Mouse (Mus musculus): ENCODE measurements around the gene Rab3il1. TPM values are rescaled to one million over a fixed set of nuclear protein-coding genes. Genes with fewer than 3 reads are reported as not detected.

Rab3il1 gene
- polyA plus RNA-seq, 1 experiment, result 362 TPM

GRCm38 (mm10) chr19:10014824-10015223, 13.4 kb downstream of the Rab3il1 start:
- Histone ChIP-seq H3K4me1 (ENCODE audit: control insufficient read depth, insufficient read depth, low read length) (peaks cover 14% of the 10 kb centered on the region), H3K36me3 (ENCODE audit: control insufficient read depth, insufficient read depth, low read length) (no peaks in the 10 kb centered on the region), H3K27ac (ENCODE audit: control insufficient read depth, insufficient read depth, low read depth, low read length) (no peak overlapping the region), H3K27me3 (ENCODE audit: control insufficient read depth, insufficient read depth, low read length) (no peaks in the 10 kb centered on the region), H3K4me3 (ENCODE audit: control insufficient read depth, low read depth, low read length) (no peak overlapping the region)
- TF ChIP-seq POLR2A (IDR thresholded peaks at IDR 0.05; ENCODE audit: control insufficient read depth, low read depth, low read length) (no peak), CTCF (IDR thresholded peaks at IDR 0.05; ENCODE audit: control insufficient read depth, insufficient read depth, insufficient replicate concordance, low read depth, low read length) (no peak)

GRCm38 (mm10) chr19:10015442-10015841, 14.0 kb downstream of the Rab3il1 start:
- Histone ChIP-seq H3K27ac (ENCODE audit: control insufficient read depth, insufficient read depth, low read depth, low read length) (no peak overlapping the region), H3K4me1 (ENCODE audit: control insufficient read depth, insufficient read depth, low read length) (peaks cover 14% of the 10 kb centered on the region)

GRCm38 (mm10) chr19:10016151-10016550, 14.7 kb downstream of the Rab3il1 start:
- H3K4me3 ChIP-seq (ENCODE audit: control insufficient read depth, low read depth, low read length), result no peak overlapping the region
- peaks cover 14% of the 10 kb centered on the region for H3K4me1 ChIP-seq (ENCODE audit: control insufficient read depth, insufficient read depth, low read length)
- H3K27me3 ChIP-seq (ENCODE audit: control insufficient read depth, insufficient read depth, low read length), result no peaks in the 10 kb centered on the region
- no peak overlapping the region for H3K27ac ChIP-seq (ENCODE audit: control insufficient read depth, insufficient read depth, low read depth, low read length)
- H3K36me3 ChIP-seq (ENCODE audit: control insufficient read depth, insufficient read depth, low read length), result no peaks in the 10 kb centered on the region
- no peak for TF ChIP-seq CTCF (IDR thresholded peaks at IDR 0.05; ENCODE audit: control insufficient read depth, insufficient read depth, insufficient replicate concordance, low read depth, low read length)
- TF ChIP-seq POLR2A (IDR thresholded peaks at IDR 0.05; ENCODE audit: control insufficient read depth, low read depth, low read length), result no peak

More at GRCm38 (mm10) chr19:10015442-10015841, 14.0 kb downstream of the Rab3il1 start:
- TF ChIP-seq CTCF (IDR thresholded peaks at IDR 0.05; ENCODE audit: control insufficient read depth, insufficient read depth, insufficient replicate concordance, low read depth, low read length) (no peak), POLR2A (IDR thresholded peaks at IDR 0.05; ENCODE audit: control insufficient read depth, low read depth, low read length) (no peak)
- Histone ChIP-seq H3K4me3 (ENCODE audit: control insufficient read depth, low read depth, low read length) (no peak overlapping the region), H3K36me3 (ENCODE audit: control insufficient read depth, insufficient read depth, low read length) (no peaks in the 10 kb centered on the region), H3K27me3 (ENCODE audit: control insufficient read depth, insufficient read depth, low read length) (no peaks in the 10 kb centered on the region)

GRCm38 (mm10) chr19:10017637-10018526, 16.4 kb downstream of the Rab3il1 start:
- peaks cover 12% of the 10 kb centered on the region for H3K4me1 ChIP-seq (ENCODE audit: control insufficient read depth, insufficient read depth, low read length)
- no peaks in the 10 kb centered on the region for H3K27me3 ChIP-seq (ENCODE audit: control insufficient read depth, insufficient read depth, low read length)
- TF ChIP-seq CTCF (IDR thresholded peaks at IDR 0.05; ENCODE audit: control insufficient read depth, insufficient read depth, insufficient replicate concordance, low read depth, low read length) (no peak), POLR2A (IDR thresholded peaks at IDR 0.05; ENCODE audit: control insufficient read depth, low read depth, low read length) (peak; percentile 16; the same call in 1 of the 2 replicates)
- H3K27ac ChIP-seq (ENCODE audit: control insufficient read depth, insufficient read depth, low read depth, low read length), result no peak overlapping the region
- H3K36me3 ChIP-seq (ENCODE audit: control insufficient read depth, insufficient read depth, low read length), result no peaks in the 10 kb centered on the region
- peak overlapping the region; percentile 60 for H3K4me3 ChIP-seq (ENCODE audit: control insufficient read depth, low read depth, low read length)

GRCm38 (mm10) chr19:10018527-10018818, 17.0 kb downstream of the Rab3il1 start:
- no peak for TF ChIP-seq POLR2A (IDR thresholded peaks at IDR 0.05; ENCODE audit: control insufficient read depth, low read depth, low read length)
- TF ChIP-seq CTCF (IDR thresholded peaks at IDR 0.05; ENCODE audit: control insufficient read depth, insufficient read depth, insufficient replicate concordance, low read depth, low read length), result no peak
- Histone ChIP-seq H3K27ac (ENCODE audit: control insufficient read depth, insufficient read depth, low read depth, low read length) (no peak overlapping the region), H3K27me3 (ENCODE audit: control insufficient read depth, insufficient read depth, low read length) (no peaks in the 10 kb centered on the region), H3K4me3 (ENCODE audit: control insufficient read depth, low read depth, low read length) (peak overlapping the region; percentile 60), H3K4me1 (ENCODE audit: control insufficient read depth, insufficient read depth, low read length) (peaks cover 10% of the 10 kb centered on the region), H3K36me3 (ENCODE audit: control insufficient read depth, insufficient read depth, low read length) (no peaks in the 10 kb centered on the region)

- peaks cover 12% of the 10 kb centered on the region for H3K4me1 ChIP-seq (ENCODE audit: control insufficient read depth, insufficient read depth, low read length)
- no peak overlapping the region; the same call in 1 of the 2 replicates for H3K4me3 ChIP-seq (ENCODE audit: control insufficient read depth, low read depth, low read length)
- H3K36me3 ChIP-seq (ENCODE audit: control insufficient read depth, insufficient read depth, low read length), result no peaks in the 10 kb centered on the region
- TF ChIP-seq CTCF (IDR thresholded peaks at IDR 0.05; ENCODE audit: control insufficient read depth, insufficient read depth, insufficient replicate concordance, low read depth, low read length), result no peak
- no peak for TF ChIP-seq POLR2A (IDR thresholded peaks at IDR 0.05; ENCODE audit: control insufficient read depth, low read depth, low read length)
- no peak overlapping the region for H3K27ac ChIP-seq (ENCODE audit: control insufficient read depth, insufficient read depth, low read depth, low read length)
- H3K27me3 ChIP-seq (ENCODE audit: control insufficient read depth, insufficient read depth, low read length), result no peaks in the 10 kb centered on the region
Observed at GRCm38 (mm10) chr19:10019214-10019760, 17.8 kb downstream of the Rab3il1 start.

- H3K27me3 ChIP-seq (ENCODE audit: control insufficient read depth, insufficient read depth, low read length), result no peaks in the 10 kb centered on the region
- TF ChIP-seq CTCF (IDR thresholded peaks at IDR 0.05; ENCODE audit: control insufficient read depth, insufficient read depth, insufficient replicate concordance, low read depth, low read length), result no peak
- TF ChIP-seq POLR2A (IDR thresholded peaks at IDR 0.05; ENCODE audit: control insufficient read depth, low read depth, low read length), result no peak
- no peak overlapping the region for H3K27ac ChIP-seq (ENCODE audit: control insufficient read depth, insufficient read depth, low read depth, low read length)
- H3K36me3 ChIP-seq (ENCODE audit: control insufficient read depth, insufficient read depth, low read length), result no peaks in the 10 kb centered on the region
- H3K4me1 ChIP-seq (ENCODE audit: control insufficient read depth, insufficient read depth, low read length), result peaks cover 14% of the 10 kb centered on the region
- no peak overlapping the region for H3K4me3 ChIP-seq (ENCODE audit: control insufficient read depth, low read depth, low read length)
Observed at GRCm38 (mm10) chr19:10021981-10022380, 20.5 kb downstream of the Rab3il1 start.
